Comparison of ENCODE assay signal across 20 mouse cellular contexts in the genomic region with DNA sequence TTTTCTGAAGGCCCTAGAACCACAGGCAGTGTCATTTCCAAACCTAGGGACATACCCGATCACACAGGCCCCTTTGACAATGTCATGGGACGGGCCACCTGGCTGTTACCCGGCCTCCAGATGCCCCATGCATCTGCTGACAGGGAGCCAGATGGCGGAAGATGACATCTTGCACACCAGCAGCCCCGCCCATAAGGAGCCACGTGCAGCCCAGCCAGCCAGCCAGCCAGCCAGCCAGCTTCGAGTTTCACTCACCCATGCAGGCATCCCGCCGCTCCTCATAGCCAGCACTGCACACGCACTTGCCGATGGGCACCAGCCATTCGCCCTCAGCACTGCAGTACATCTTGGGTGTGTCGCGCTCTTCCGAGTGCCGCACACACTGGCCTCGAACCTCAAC. TPM values are rescaled to one million over a fixed set of nuclear protein-coding genes. Genes with fewer than 3 reads are reported as not detected.
DNase-seq lines count a peak whose midpoint lies in the region; ATAC-seq lines count a peak whose summit lies in the region.
"Had no signal": no experiment of that assay in that cellular context is flagged by ENCODE, and none has a peak within 500 bp of the region (broad histone marks: within the 10 kb centered on the region; RNA-seq: fewer than 3 reads in every experiment).

No protein-coding gene starts in this region.

- peaks cover 7% of the 10 kb centered on the region for H3K4me1 ChIP-seq in kidney, embryonic 16.5 days (ENCODE audit: insufficient read depth, low read length)
- H3K4me1 ChIP-seq in kidney, embryonic 15.5 days: peaks cover 24% of the 10 kb centered on the region
- H3K4me1 ChIP-seq in neural tube, embryonic 13.5 days (replicated peaks): peaks cover 66% of the 10 kb centered on the region
- H3K4me1 ChIP-seq: liver, embryonic 15.5 days had no signal

- peaks cover 14% of the 10 kb centered on the region; the same call in 1 of the 2 replicates for H3K27me3 ChIP-seq in kidney, embryonic 16.5 days (ENCODE audit: insufficient read depth, low read length)
- H3K27me3 ChIP-seq in kidney, embryonic 15.5 days: peaks cover 81% of the 10 kb centered on the region
- H3K27me3 ChIP-seq in neural tube, embryonic 13.5 days: peaks cover 8% of the 10 kb centered on the region; the same call in 1 of the 2 replicates

- no peaks in the 10 kb centered on the region for H3K36me3 ChIP-seq in kidney, embryonic 16.5 days (ENCODE audit: insufficient read depth, low read length)
- no peaks in the 10 kb centered on the region for H3K36me3 ChIP-seq in kidney, embryonic 15.5 days
- no peaks in the 10 kb centered on the region for H3K36me3 ChIP-seq in neural tube, embryonic 13.5 days
- H3K36me3 ChIP-seq: heart, embryonic 15.5 days; liver, embryonic 15.5 days had no signal

- ATAC-seq in kidney, embryonic 16.5 days (ENCODE audit: low FRiP score, low TSS enrichment): 0 out of 2 replicates have a peak, but pooled peaks have one; percentile 46
- no peak for ATAC-seq in kidney, embryonic 15.5 days (replicated peaks; ENCODE audit: low FRiP score)
- ATAC-seq in neural tube, embryonic 13.5 days (ENCODE audit: low read depth): no peak
- no peak for ATAC-seq in erythroblast, adult 5-6 weeks (replicated peaks; ENCODE audit: low FRiP score, poor library complexity, severe bottlenecking)
- ATAC-seq: activated CD4-positive, CD25-positive, alpha-beta regulatory T cell, adult 4 months; intestine, embryonic 16.5 days; lung, postnatal 0 days had no signal

- WGBS in kidney, embryonic 16.5 days: 55% methylated on average over 17 of the region's 17 CpGs
- WGBS in kidney, embryonic 15.5 days: 55% methylated on average over 17 of the region's 17 CpGs
- WGBS in neural tube, embryonic 13.5 days: 54% methylated on average over 17 of the region's 17 CpGs

- no peaks in the 10 kb centered on the region for H3K9me3 ChIP-seq in kidney, embryonic 16.5 days (ENCODE audit: low read length)
- no peaks in the 10 kb centered on the region for H3K9me3 ChIP-seq in kidney, embryonic 15.5 days (replicated peaks)
- no peaks in the 10 kb centered on the region for H3K9me3 ChIP-seq in neural tube, embryonic 13.5 days
- H3K9me3 ChIP-seq: heart, embryonic 15.5 days; liver, embryonic 15.5 days had no signal

- H3K27ac ChIP-seq in kidney, embryonic 16.5 days (ENCODE audit: low read length): no peak overlapping the region
- H3K27ac ChIP-seq in kidney, embryonic 15.5 days: no peak overlapping the region
- 0 out of 2 replicates have a peak overlapping the region, but pooled peaks have one; percentile 42 for H3K27ac ChIP-seq in neural tube, embryonic 13.5 days (replicated peaks)
- H3K27ac ChIP-seq: heart, embryonic 15.5 days; hindbrain, embryonic 14.5 days; liver, embryonic 15.5 days had no signal

- H3K9ac ChIP-seq in kidney, embryonic 16.5 days (replicated peaks; ENCODE audit: low read length): no peak overlapping the region
- H3K9ac ChIP-seq in kidney, embryonic 15.5 days: no peak overlapping the region
- no peak overlapping the region for H3K9ac ChIP-seq in neural tube, embryonic 13.5 days
- H3K9ac ChIP-seq: heart, embryonic 15.5 days; hindbrain, embryonic 14.5 days; liver, embryonic 15.5 days had no signal

- DNase-seq in cerebellum, adult 9-11 months: peak; percentile 29
- no peak for DNase-seq in cerebellum, adult 18-20 months
- peak; percentile 92 for DNase-seq in MN1 (ENCODE audit: low spot score)
- DNase-seq in left cerebral cortex, adult 8-10 months (ENCODE audit: low spot score in 2 of 2): no peak
- DNase-seq: cerebellum, adult 2 months; gastrocnemius, postnatal 10 days; heart, adult 18-20 months; thymus, adult 18-20 months had no signal

- H3K4me3 ChIP-seq in kidney, embryonic 16.5 days (ENCODE audit: low read length): no peak overlapping the region
- H3K4me3 ChIP-seq in kidney, embryonic 15.5 days (replicated peaks): no peak overlapping the region
- no peak overlapping the region for H3K4me3 ChIP-seq in neural tube, embryonic 13.5 days
- H3K4me3 ChIP-seq: heart, embryonic 15.5 days; liver, embryonic 15.5 days had no signal

- no peak overlapping the region for H3K4me2 ChIP-seq in kidney, embryonic 16.5 days (replicated peaks; ENCODE audit: low read depth, low read length)
- H3K4me2 ChIP-seq in kidney, embryonic 15.5 days: no peak overlapping the region
- H3K4me2 ChIP-seq in neural tube, embryonic 13.5 days: no peak overlapping the region
- H3K4me2 ChIP-seq: heart, embryonic 15.5 days; hindbrain, embryonic 14.5 days; liver, embryonic 15.5 days had no signal

RNA-seq across cellular contexts. Expression of a gene that starts 11.2 kb away (rescaled TPM):
- 0.06 and 0.50 TPM in 2 replicates for polyA plus RNA-seq in kidney, embryonic 16.5 days (2015; fragmentation: Nextera tagmentation; extraction: Ambion mirVana)
- polyA plus RNA-seq in kidney, embryonic 15.5 days (2015; fragmentation: Nextera tagmentation; extraction: Ambion mirVana): 0.19 and 0.21 TPM in 2 replicates
- 8.0 and 9.1 TPM in 2 replicates for polyA plus RNA-seq in neural tube, embryonic 13.5 days (2015; fragmentation: Nextera tagmentation; extraction: Ambion mirVana)
- total RNA-seq in erythroblast, adult 5-6 weeks (2015; ENCODE audit: low replicate concordance): not detected in 2 replicates
- total RNA-seq in erythroblast, adult 5-6 weeks (2017; ENCODE audit: low replicate concordance): not detected in 2 replicates
- total RNA-seq in left cerebral cortex, adult 8-10 months (2022): 10 to 100 TPM in 1 of 4 experiments, 1 to 10 TPM in 3; 5.9 to 10.5 (median 7.6) TPM
- total RNA-seq: megakaryocyte progenitor cell, adult 5-6 weeks; monocyte, adult 5-6 weeks had no signal
- polyA plus RNA-seq: activated CD4-positive, CD25-positive, alpha-beta regulatory T cell, adult 4 months had no signal

RNA-seq across cellular contexts. Expression of a gene that starts 46.8 kb away (rescaled TPM):
- polyA plus RNA-seq in kidney, embryonic 16.5 days (2015; fragmentation: Nextera tagmentation; extraction: Ambion mirVana): 21.9 and 26.4 TPM in 2 replicates
- polyA plus RNA-seq in kidney, embryonic 15.5 days (2015; fragmentation: Nextera tagmentation; extraction: Ambion mirVana): 19.9 and 24.3 TPM in 2 replicates
- 23.2 and 28.5 TPM in 2 replicates for polyA plus RNA-seq in neural tube, embryonic 13.5 days (2015; fragmentation: Nextera tagmentation; extraction: Ambion mirVana)
- total RNA-seq in erythroblast, adult 5-6 weeks (2015; ENCODE audit: low replicate concordance): 30.1 and 40.9 TPM in 2 replicates
- total RNA-seq in erythroblast, adult 5-6 weeks (2017; ENCODE audit: low replicate concordance): 34.8 and 35.7 TPM in 2 replicates
- 100 to 1,000 TPM in 2 of 4 experiments, 10 to 100 TPM in 2; 39.2 to 176 (median 85.0) TPM for total RNA-seq in left cerebral cortex, adult 8-10 months (2022)
- total RNA-seq: monocyte, adult 5-6 weeks had no signal

RNA-seq across cellular contexts. Expression of a gene that starts 52.5 kb away (rescaled TPM):
- 14.7 and 17.9 TPM in 2 replicates for polyA plus RNA-seq in kidney, embryonic 16.5 days (2015; fragmentation: Nextera tagmentation; extraction: Ambion mirVana)
- 20.2 and 21.3 TPM in 2 replicates for polyA plus RNA-seq in kidney, embryonic 15.5 days (2015; fragmentation: Nextera tagmentation; extraction: Ambion mirVana)
- polyA plus RNA-seq in neural tube, embryonic 13.5 days (2015; fragmentation: Nextera tagmentation; extraction: Ambion mirVana): 24.7 and 25.5 TPM in 2 replicates
- total RNA-seq in erythroblast, adult 5-6 weeks (2015; ENCODE audit: low replicate concordance): 27.1 and 31.3 TPM in 2 replicates
- 26.6 and 32.5 TPM in 2 replicates for total RNA-seq in erythroblast, adult 5-6 weeks (2017; ENCODE audit: low replicate concordance)
- 100 to 1,000 TPM in 1 of 4 experiments, 10 to 100 TPM in 3; 32.7 to 131 (median 67.3) TPM for total RNA-seq in left cerebral cortex, adult 8-10 months (2022)
- total RNA-seq: monocyte, adult 5-6 weeks had no signal

RNA-seq across cellular contexts. Expression of a gene that starts 59.4 kb away (rescaled TPM):
- 40.1 and 44.3 TPM in 2 replicates for polyA plus RNA-seq in kidney, embryonic 16.5 days (2015; fragmentation: Nextera tagmentation; extraction: Ambion mirVana)
- 42.7 and 48.4 TPM in 2 replicates for polyA plus RNA-seq in kidney, embryonic 15.5 days (2015; fragmentation: Nextera tagmentation; extraction: Ambion mirVana)
- 47.3 and 50.5 TPM in 2 replicates for polyA plus RNA-seq in neural tube, embryonic 13.5 days (2015; fragmentation: Nextera tagmentation; extraction: Ambion mirVana)
- 65.4 and 84.5 TPM in 2 replicates for total RNA-seq in erythroblast, adult 5-6 weeks (2015; ENCODE audit: low replicate concordance)
- total RNA-seq in erythroblast, adult 5-6 weeks (2017; ENCODE audit: low replicate concordance): 20.3 and 29.7 TPM in 2 replicates
- total RNA-seq in left cerebral cortex, adult 8-10 months (2022): 100 to 1,000 TPM in 2 of 4 experiments, 10 to 100 TPM in 2; 51.2 to 165 (median 86.4) TPM
- total RNA-seq: monocyte, adult 5-6 weeks had no signal

Comparison
In these comparisons a context has a peak if more than half of its experiments do, and no peak if none do; other contexts are left out.
1. DNase-seq: peak in cerebellum, adult 9-11 months (single experiment) and MN1 (single experiment); none in cerebellum, adult 18-20 months (0 of 2) and left cerebral cortex, adult 8-10 months (0 of 2).